Mouse (Mus musculus) urinary bladder, postnatal 14 days (tissue): ENCODE measurements at regions not wholly inside any gene's neighbourhood (a gene's known extent, or its start where the extent isn't known, plus 50 kb on each side); places are given as distances from the start of the nearest gene placed in this dataset.
A peak's percentile ranks its signal among the peaks of the same experiment; 100 is the strongest.

Experiments used
- DNase-seq: peaks from one replicate; pipeline ENCODE4 v3.0.0; 2021; ENCODE audit warnings: low spot score

- peak; percentile 14 for DNase-seq
These were observed 131.8 kb downstream of the Klf5 start for GRCm38 (mm10) chr14:99430323-99430722.

GRCm38 (mm10) chr14:99431697-99432096 lies 133.2 kb downstream of the Klf5 start:
- DNase-seq = no peak

DNA sequence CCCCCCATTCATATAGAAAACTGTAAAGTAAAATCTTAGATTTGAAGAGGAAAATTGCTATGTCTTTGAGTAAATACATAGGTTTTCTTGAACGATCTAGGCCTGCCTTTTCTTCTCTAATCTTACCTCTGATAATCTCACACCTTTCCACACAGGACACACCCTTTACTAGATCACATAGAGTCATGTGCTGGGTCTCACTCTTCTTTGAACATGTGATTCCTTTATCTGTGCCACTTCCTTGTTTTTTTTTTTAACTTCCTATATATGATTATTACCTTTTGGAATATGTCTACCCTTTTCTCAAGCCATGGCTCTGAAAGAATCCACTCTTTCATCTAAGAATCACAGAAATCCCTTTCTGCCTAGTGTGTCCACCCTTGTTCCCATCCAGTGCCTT lies 136.2 kb downstream of the Klf5 start:
- DNase-seq = no peak

DNA sequence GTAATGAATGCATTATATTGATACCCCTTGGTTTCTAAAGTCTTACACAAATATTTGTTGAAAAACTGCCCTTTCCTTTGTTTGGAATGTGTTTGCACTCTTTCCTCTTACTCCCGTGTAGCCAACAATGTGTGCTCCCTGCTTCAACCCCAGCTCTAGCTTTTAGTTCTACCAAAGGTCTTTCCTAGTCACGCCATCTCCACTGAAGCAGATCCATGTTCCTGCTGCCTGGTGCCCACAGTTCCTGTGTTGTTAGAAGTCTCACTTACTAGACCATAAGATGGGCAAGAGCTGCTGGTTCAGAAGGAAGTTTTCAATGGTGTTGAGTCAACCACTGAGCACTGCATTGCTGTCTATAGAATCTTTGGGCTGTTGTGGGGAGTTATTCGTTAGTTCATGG lies 137.0 kb downstream of the Klf5 start:
- no peak for DNase-seq

DNA sequence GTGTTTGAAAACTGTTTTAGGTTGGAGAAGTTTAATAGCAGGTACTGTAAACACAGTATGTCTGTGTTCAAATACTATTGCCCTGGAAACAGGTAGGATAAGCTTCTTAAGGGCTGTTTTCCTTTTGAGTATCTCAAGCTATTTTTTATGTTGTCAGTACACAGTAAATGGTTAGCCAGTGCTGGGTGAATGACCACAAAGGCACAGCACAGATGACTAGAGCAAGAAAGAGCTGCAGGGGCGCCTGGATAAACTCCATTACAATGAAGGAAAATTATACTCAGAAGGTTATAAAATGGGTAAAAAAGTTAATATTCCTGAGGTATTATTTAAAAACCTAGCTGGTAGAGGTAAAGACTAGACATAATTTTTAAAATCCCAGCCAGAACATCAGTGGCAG lies 137.6 kb downstream of the Klf5 start:
- no peak for DNase-seq

- no peak for DNase-seq
These were observed 150.6 kb downstream of the Klf5 start for GRCm38 (mm10) chr14:99449112-99449511.

- DNase-seq = no peak
These were observed 151.4 kb downstream of the Klf5 start for GRCm38 (mm10) chr14:99449870-99450269.

DNA sequence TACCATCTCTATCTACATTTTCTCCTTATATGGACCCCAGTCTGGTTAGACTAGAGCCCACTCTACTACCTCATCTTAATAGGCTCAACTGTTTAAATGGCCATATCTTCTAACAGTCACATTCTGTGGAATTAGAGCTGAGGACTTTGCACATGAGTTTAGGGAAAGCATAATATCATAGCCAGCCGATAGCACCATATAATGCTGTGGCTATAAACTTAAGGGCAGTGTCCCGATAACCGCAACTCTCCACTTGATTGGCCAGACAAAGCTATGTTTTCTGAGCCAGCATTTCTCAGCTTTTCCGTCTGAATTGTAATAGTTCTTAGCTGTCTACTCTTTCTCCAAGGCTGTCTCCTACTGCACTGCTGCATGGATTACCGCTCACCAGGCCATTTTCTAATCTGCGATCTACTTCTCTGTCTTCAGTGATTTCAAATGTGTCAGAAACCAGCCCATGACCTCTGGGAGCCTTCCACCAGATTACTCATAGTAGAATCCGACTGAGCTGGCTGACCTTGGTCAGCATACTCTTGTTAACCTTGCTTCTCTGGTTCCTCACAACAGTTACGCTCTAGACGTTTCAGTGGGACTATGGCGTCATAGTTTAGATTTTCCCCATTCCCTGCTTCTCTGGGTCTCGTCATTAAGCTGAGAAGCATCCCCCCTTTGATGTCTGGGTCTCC lies 152.8 kb downstream of the Klf5 start:
- DNase-seq = no peak

GRCm38 (mm10) chr14:99453916-99454315 lies 155.4 kb downstream of the Klf5 start:
- no peak for DNase-seq

DNA sequence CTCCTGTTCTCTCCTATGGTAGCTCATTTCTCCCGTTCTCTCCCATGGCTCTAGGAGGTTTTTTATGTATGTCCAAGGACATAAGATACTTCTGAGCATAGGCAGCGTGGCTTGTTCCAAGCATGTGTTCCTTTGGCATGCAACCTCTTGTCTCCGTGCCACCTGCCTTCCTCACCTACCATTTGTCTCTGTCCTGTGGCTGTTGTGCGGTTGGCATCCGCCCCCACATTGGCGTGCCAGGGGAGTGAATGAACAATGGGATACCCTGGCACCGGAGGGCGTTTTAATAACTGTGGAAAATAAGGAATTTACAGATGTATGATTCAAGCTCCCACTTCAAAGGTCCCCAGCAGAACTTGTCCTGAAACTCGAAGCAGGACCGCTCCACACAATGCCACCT lies 158.1 kb downstream of the Klf5 start:
- DNase-seq = no peak

DNA sequence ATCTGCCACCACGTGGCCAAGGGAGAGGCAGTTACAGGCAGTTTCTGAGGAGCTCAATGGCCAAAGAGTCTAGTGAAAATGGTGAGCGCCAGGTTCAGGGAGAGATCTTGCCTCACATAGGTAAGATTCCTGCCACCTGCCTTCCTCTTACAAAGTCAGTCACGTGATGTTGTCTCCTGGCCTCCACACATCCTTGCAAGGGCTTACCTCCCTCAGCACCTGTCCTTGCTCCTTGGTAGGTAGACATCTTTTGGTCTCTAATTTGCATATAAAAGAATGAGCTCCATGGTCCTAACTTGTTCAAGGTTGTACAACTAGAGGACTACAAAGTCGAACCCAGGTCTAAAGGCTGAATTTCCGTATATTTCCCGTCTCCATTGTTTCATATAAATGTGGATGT lies 159.1 kb downstream of the Klf5 start:
- DNase-seq = no peak

GRCm38 (mm10) chr14:99472111-99472510 lies 173.6 kb downstream of the Klf5 start:
- DNase-seq = no peak

DNA sequence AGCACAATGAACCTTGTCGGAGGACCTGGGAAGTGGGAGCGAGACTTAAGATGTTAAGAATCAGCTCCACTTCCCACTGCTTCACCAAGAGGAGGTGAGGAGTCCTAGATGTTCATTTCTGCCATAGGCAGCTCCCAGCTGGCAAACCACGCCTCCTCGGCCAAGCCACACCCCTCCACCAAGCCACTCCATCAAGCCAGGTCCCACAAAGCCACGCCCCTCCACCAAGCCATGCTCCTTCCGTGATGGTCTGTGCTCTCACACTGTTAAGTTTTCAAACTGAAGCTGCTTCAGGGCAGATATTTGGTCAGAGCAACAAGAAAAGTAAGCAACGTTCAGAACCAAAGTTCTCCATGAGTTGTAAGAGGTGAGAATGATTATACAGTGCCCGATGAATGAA lies 176.8 kb downstream of the Klf5 start:
- peak; percentile 28 for DNase-seq

- no peak for DNase-seq
These were observed 182.0 kb downstream of the Klf5 start for GRCm38 (mm10) chr14:99480325-99481077.

DNA sequence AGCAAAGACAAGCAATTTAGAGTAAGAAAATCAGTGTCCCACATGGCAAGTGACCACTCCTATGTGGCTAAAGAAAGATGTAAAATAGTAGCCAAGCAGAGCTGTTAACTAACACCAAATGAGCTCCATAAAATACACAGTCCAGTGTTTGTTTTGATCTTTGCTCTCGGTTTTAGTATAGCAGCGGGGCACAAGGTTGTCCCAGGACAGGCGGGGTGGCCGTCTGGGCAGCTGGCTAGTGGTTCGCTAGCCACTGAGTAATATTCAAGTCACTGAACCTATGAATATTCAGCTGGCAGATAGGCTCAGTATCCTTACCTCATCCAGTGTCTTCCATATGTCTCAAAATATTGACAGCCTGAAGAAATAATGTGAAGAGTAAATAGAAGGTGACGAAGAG lies 189.5 kb downstream of the Klf5 start:
- no peak for DNase-seq

DNA sequence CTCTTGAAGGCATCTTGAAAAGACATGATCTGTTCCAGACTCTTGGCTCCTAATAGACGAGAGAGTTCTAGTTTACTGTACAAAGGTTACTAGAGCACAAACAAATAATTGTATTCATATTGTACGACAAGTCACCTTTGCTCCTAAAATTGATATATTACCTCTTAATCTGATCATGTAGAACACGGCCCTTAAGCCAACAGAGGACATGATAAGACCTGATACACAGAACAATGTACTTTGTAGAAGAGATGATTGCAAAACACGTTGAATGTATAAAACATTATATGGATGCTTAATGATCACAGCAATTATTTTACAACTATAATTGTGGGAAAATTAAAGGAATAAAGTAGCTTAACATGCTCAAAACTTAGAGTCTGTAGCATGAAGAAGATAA lies 194.7 kb downstream of the Klf5 start:
- DNase-seq = no peak

GRCm38 (mm10) chr14:99493659-99494058 lies 195.2 kb downstream of the Klf5 start:
- DNase-seq = no peak

GRCm38 (mm10) chr14:99499502-99500266 lies 201.2 kb downstream of the Klf5 start:
- DNase-seq = no peak

- DNase-seq = no peak
These were observed 206.4 kb downstream of the Klf5 start for GRCm38 (mm10) chr14:99504909-99505308.

DNA sequence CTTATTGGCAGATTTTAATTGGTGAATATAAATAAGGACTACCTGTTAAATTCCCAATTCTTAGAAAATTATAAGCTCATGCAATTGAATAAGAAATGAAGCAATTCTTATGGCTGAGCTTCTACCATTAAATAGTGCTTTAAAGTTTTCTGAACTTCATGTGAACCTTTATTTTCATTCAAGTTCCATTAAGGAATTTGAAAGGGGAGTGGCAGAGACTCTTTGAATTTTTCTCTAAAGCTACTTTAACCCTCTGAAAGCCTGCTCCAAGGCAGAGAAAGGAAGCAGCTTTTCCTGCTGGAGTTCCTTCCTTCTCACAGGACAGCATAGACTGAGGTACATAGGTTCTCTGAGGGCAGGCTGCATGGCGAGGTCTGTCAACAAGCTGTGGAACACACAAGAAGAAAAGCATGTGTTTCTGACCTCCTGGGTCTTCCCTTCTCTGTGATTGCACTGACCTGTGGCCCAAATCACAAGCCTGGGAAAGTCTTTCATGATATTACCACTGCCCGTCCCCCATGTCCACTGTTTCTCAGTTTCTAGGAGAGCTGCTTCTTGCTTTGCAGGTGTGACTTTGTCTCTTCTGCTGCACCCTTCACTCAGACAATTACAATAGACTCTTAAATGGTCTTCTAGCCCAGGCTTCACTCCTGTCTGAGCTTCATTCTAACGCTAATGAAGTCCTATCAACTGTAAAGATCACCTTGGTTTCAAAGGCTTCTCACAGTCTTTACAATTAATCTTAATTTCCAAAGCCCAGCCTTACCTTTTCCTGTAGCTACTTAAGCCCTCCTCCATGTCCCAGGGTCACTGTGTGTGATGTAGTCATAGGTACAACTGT lies 211.4 kb downstream of the Klf5 start:
- no peak for DNase-seq

DNA sequence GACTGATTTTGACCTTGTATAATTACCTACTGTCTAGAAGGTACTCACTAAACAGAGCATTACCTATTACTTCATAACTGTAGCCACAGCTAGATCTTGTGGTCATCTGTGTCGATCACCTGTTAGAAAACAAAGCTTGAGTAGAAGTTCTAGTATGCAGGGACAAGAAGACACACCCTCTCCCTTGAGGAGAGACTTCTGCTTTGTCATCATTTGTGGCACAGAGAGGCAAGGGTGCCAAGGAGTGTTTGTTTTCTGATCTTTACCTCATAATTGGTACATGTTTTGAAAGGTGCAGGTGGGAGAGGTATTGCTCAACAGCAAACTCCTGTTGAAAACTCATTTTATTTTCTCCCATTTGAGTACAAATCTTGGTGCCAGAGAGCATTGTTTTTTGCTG lies 217.0 kb downstream of the Klf5 start:
- no peak for DNase-seq

DNA sequence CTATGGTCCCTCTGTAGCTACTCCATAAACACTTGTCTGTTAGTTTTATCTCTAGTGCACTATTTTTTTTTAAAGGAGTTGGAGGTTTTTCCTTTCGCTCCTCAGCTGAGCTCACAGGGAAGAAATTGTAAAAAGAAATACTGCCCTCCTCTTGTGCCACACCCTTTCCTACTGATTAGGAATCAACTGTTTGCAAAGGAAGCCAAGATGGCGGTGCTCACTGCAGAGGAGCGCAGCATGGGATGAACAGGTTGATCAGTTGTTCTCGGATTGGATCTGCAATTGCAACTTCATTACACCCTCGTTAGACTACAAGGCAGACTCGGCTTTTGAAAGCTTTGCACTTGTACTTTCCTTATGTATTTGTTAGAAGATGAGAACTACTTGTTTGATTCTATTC lies 218.2 kb downstream of the Klf5 start:
- DNase-seq = no peak
